Mouse (Mus musculus) 3T3-L1 (cell line): ENCODE data around the gene Grap.
A peak's percentile ranks its signal among the peaks of the same experiment; 100 is the strongest.
"Not testable (repeated sequence)": the region's sequence is repeated elsewhere in the genome, so short reads cannot be mapped to it uniquely, and the experiment has no call there.

Experiments used
- DNase-seq: peaks from one replicate; pipeline ENCODE4 v3.0.0-alpha.2; 2015; ENCODE audit warnings: low read depth, low spot score

Gene Grap

DNA sequence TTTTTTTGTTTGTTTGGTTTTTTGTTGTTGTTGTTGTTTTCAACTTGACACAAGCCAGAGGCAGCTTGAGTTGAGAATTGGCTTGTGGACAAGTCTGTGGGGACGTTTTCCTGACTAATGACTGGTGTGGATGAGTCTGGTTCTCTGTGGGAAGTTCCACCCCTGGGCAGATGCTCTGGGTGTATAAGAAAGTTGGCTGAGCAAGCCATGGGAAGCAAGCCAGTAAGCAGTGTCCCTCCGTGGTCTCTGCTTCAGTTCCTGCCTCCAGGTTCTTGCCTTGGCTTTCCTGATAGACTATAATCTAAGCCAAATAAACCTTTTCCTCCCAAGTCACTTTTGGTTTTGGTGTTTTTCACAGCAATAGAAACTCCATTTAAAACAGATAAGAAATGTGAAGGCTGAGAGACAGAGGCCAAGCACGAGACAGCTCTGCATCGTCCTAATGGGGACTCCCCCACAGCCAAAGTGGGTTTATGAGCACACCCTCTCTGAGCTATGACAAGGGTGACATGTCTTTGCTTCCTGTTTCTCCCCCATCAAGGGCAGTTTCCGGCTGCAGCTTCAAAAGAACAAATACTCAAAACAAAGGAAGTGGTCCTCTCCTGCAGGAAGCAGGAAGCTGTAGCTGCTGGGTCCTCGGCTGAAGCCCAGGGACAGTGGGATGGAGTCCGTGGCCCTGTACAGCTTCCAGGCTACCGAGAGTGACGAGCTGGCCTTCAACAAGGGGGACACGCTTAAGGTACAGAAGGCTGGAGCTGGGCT, at the start of gene Grap:
Gene Grap (plus strand): TSS at position 580 of the 762 bp plus-strand sequence.
- peak; percentile 27 for DNase-seq

DNA sequence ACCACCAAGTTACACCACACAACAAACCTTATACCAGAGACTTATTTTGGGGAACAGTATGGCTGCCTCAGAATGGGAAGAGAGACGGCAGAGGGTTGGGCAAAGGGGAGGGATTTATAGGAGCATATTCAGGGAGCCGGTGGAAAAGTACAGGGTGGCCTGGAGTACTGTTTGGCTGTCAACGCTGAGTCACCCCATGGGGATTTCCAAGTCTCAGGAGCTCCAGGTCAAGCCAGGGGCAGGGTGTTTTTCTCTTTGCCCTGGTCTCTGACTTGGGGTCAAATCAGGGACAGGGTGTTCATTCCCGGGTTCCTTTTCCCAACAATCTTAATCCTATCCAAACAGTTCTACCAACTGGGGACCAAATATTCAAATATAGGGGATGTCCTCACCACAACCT, 45.0 kb upstream of the Grap start:
- DNase-seq = peak; percentile 93

DNA sequence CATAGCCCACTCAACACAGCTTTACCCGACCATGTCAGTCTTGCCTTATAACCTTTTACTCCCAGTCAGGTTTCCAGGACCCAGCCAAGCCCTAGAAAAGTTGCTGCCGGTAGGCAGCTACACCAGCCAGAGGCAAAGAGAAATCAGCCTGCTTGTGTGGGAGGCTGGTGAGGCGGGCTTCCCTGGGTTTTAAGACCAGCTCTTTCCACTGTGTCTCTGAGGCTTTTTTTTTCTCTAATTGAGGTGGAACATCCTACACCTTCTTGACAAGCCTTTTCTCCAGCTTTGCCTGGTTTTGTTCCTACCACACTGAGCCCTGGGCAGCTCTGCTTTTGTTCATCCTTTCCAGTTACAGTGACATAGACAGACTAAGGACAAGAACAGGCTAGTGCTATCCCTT, 41.9 kb upstream of the Grap start:
- no peak for DNase-seq

DNA sequence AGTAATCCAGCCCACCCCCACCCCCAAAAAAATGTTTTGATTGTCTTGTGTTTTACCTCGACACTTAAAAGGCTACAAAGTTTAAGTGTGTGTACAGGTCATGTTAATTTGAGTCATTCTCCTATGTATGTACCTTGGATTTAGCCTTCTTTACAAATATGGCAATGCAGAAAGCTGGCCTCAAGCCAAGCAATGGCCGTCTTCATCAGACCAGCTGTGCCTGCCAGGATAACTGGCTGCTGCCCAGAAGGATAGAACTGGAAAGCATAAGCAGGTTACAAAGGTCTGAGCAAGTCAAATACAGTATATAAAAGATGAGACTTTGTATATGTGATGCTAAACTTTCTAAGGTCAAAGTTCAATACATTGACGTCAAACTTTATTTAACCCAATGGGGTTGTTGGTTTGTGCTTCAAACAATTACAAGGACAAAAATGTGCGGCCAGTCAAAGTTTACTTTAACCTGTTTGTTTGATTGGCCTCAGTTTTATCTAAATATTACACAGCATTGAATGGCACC, 40.9 kb upstream of the Grap start:
- DNase-seq = no peak

DNA sequence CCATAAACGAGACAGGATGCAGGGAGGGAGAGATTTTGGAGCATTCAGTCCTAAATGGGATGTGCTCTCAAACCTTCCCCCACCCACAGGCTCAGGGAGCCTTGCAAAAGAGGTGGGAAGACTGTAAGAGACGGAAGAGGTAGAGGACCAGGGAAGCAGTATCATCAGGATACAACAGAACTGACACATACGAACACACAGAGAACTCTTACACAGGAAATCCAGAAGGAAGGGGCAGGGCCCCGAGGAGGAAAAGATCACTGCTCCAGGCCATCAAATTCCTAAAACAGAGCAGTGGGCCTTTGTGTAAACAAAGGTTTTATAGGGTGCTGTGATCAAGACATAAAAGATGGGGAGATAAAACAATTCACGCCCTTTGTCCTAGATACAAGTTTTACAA, 38.7 kb upstream of the Grap start:
- DNase-seq = no peak

DNA sequence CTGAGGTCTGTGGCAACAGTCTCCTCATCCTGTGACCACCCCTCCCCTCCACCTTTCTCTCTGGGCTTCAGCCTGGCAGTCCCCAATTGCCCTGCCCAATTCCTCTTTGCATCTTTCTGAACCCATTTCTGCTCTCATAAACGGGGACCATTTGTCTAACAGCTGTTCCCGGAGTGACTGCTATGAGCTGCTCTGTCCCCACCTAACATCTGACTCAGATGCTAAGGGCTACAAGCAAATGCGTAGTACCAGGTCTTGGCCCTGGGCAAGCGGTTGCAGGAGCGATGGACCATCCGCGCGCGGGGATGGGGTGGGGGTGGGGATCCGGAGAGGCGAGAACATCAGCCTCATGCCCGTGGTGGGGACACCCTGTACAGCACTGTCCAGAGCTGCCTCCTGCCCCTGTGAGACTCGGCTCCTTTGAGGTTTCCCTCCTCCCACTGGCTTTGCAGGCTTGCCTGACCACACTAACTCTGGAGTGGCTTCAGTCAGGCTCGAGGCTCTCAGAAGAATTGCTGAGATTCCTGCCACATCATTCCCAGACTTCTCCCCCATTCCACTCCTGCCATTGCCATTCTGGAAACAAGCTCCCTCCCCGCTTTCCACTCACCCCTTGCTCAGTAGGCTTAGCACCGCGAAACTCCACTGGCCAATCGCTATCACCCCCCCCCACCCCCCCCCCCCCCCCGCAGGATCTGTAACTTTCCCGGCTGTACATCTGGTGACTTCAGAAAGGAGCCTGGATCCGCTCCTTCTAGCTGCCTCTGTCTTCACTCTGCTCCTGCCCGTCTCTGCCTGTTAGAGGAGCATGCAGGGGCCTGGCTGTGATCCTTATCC, 37.2 kb upstream of the Grap start:
- peak; percentile 69 for DNase-seq

DNA sequence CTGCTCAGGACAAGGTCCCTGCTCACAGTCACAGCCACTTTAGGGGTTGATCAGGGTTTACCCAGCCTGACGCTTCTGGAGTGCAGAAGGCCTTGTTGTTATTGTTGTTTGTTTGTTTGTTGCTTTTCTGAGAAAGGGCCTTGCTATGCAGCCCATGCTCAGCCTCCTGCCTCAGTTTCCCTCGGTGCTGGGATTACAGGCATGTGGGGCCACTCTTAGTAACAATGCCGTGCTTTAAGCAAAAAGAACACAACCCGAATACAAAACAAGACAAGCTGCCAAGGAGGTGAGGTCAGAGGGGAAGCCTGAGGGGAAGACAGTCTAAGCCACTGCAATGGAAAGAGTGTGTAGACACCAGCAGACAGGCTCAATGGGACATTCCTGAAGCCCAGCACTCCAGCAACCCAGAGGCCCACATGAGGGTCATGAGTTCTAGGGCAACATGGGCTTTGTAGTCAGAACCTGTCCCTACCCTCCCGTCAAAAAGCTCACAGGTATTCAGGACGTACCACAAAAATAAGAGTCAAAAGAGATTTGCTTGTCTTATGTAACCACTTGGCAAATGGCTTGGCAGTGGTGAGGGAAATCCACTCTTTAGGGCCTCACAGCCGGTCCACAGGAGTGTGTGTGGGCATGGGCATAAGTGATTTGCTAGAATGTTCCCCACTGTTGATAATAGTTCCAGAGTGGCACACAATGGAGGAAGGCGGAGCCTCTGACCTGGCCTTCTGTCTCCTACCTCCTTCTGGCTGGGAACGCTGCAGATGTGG, 36.4 kb upstream of the Grap start:
- DNase-seq = peak; percentile 65

DNA sequence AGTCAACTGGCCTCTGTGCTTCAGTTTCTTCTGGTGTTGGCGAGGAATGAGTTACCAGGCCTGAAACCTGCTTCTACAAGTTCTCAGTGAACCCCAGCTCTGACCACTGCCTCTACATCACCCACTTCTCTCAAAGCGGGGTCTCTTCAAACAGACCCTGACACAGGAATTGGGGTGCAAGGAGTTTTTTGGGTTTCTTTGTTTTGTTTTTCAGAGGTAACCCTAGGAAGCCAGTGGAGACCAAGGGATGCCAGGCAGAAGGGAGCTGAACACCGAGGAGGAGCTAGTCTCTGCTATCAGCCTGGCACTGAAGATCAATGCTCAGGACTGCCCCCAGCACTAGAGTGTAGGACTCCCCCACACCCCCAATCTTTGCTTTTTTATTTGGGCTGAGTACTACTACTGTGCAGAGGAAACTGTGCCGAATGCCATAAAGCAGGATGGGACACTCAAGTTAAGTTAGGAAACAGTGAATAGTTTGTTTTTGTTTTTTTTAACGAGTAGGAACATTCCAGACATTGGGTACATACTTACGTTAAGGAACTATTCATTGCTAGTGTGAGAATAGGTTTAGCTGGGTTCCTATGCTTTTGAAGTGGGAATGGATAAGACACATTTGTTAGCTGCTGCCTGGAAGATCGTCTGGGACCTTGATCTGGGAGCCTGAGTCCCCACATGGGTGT, 35.6 kb upstream of the Grap start:
- DNase-seq = no peak

DNA sequence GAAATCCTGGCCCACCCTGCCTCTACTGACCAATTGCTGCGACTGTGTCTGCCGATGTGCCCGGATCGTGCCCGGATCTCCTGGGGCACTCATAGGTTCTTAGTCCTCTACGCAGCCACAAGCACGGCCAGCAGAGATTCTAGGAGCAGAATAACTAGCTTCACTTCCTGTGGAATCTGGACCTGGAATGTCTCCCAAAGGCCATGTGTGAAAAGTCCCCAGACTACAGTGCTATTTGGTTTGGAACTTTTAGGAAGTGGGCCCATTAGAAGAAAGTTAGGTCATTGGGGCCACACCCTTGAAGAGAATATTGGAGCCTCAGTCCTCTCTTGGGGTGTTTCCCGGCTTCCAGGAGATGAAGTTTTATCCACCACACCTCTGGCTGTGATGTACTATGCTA, 34.9 kb upstream of the Grap start:
- DNase-seq = peak; percentile 28

DNA sequence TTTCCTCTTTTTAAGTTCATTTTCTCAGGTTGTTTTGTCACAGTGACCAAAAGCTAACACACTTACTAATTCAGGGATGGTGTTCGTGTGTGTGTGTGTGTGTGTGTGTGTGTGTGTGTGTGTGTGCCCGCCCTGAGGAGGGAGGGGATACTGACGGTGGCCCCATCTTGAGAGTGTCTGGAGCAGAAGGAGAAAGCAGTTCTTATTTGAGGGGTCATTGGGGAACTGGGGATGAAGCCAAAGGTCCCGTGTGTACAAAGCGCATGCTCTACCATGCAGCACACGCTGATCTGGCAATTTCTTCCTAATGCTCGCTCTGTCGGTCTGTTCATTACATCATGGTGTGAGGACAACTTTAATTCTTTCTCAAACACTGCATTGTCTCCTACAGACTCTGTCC, 34.5 kb upstream of the Grap start:
- no peak for DNase-seq

DNA sequence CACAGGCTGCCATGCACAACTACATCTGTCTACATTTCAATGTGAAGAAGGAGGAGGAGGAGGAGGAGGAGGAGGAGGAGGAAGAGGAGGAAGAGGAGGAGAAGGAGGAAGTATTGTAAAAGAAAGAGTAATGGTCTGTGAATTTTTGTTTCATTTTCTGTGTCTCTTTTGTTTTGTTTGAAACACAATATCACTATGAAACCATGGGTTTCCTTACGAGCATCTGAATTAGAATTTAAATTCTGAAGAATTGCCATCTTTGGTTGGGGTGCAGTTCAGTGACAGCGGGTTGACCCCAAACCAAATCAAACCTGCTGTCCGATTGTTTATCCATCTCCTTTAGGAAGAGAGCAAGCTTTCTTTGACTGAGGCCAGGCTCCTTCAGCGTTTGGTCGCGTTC, 33.7 kb upstream of the Grap start:
- no peak for DNase-seq

DNA sequence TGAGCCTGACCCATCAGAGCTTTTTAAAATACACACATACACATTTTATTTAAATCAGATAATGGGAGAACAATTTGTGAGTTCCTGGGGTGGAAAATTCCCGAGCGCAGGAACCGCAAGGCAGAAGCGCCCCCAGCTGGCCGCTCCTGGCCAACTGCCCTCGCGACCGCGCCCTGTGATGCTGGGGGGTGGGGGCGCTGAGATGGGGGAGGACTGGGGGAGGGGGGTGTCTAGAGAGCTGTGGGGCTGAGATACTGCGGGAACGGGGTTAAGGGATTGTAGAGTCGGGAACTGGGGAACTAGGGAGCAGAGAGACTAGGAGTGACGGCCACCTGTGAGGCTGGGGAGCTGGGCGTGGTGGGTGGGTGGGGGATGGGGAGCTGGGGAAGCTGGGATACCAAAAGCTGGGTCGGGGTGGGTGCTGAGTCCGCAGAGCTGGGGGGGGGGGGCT, 33.2 kb upstream of the Grap start:
- DNase-seq = peak; percentile 73

DNA sequence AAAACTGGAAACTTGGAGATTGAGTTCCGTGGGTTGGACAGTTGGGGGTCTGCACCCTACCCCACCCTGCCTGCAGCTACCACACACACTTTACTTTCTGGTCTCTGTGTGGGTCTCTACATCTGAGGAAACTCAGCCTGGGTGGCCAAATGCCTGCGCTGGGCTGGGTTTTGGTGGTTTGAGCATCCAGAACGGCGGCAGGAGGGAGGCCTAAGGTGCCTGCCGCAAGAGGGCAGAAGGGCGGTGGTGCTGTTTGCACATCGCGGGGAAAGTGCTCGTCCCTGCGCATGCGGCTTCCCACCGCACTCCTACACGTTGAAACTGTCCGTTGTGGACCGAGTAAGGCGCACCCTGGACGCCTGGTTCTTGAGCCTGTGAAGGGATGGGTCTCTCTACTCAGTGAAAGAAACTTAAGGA, 32.8 kb upstream of the Grap start:
- peak; percentile 48 for DNase-seq

DNA sequence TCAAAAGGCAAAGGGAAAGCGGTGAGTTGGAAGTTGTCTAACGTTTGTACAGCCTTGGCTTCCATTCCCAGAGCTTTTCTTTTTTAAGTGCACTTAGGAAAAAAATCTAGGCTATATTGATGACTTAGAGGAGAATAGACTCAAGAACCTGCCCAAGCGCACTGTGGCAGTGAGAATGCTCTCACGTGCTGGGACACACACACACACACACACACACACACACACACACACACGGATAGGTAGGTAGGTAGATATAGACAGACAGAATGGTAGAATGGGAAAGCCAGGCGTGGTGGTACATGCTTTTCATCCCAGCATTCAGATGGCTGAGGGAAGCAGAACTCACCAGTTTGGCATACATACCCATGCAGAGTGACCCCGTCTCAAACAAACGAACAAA, 32.3 kb upstream of the Grap start:
- no peak for DNase-seq

DNA sequence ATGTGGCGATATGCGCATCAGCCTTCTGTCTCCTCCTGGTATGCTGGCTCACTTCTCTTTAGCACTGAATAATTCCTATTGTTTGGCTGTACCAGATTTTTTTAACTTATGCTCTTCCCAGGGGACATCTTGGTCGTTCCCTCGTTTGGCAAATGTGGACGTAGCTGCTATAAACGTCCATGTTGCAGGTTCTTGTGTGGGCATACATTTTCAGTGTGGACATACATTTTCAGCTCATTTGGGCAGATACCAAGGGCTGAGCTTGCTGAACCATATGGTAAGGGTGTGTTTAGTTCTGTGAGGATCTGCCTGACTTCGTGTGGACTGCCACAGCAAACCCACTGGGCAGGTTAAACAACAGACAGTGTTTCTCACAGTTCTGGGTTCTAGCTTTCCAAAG, 27.9 kb upstream of the Grap start:
- DNase-seq = no peak

DNA sequence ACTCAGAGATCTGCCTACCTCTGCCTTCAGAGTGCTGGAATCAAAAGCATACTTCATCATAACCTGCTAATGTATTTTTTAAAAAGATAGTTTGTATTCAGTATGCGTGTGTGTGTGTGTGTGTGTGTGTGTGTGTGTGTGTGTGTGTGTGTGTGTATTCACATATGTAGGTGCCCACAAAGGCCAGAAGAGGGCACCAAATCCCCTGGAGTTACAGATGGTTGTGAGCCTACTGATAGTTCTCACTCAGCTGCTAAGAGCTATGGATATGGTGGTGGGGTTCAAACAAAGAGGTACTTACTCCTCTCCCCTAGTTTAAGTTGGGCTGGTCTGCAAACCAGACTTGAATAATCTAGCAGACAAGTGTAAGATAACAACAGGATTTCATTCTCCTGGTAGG, 26.6 kb upstream of the Grap start:
- DNase-seq = no peak

DNA sequence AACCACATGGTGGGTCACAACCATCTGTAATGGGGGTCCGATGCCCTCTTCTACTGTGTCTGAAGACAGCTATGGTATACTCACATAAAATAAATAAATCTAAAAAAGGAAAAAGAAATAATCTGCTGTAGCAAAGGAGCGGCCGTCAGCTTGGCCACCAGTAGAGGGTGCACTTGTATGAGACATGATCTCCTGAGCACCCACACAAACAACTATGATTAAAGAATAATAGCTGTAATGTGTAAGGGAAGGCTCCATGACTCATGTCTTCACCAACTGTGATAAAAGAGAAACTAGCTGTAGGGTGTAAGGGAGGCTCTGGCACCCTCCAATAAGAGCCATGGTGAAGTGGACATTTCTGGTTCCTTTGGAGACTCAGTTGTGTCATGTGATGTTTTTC, 23.4 kb upstream of the Grap start:
- DNase-seq = peak; percentile 79

DNA sequence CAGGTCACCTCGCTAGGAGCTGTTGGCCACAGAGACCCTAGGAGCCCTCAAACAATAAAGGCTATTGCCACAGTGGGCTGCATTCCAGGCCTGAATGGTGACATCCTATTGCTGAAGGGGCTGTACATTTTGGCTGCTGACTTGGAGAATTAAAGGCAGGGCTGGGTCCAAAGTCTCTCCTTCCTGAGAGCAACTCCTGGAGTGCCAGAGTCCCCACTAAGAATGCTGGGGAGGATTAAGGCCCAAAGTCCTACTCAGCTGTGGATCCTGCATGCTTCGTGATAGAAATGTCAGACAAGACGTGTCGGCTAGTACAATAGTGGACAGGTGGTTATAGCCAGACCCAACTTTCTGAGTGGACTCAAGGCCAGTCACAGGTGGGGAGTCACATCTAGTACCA, 16.8 kb upstream of the Grap start:
- DNase-seq = not testable (repeated sequence)

DNA sequence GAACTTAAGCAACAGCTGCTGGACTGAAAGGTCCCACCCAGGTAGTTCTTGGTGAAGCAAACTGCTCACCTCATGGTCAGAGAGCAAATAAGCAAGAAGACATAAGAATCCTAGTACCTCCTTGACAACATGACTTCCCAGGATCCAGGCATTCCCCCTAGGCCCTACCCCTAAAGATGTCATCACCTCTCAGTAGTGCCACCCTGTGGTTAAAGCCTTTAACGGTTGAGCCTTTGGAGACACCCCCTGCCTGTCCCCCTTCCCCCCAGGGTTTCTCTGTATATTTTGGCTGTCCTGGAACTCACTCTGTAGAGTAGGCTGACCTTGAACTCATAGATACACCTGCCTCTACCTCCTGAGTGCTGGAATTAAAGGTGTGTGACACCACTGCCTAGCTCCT, 15.7 kb upstream of the Grap start:
- DNase-seq = no peak

DNA sequence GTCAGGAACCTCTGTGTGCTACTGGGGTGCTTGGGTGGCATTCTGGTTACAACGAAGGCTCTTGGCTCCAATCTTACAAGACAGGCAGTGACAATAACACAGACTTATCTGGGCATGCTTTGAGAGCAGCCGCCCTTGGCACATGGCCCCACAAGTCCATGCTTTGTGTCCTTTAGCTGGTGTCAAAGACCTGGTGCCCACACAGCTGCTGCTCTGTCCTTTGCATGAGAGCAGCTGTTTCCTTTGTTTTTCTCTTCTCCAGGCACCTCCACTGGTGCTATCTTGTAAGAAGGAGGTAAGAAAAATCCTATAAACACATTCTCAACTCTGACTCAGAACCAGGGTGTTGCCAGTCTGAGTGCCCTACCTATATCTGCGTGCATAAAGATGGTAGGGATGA, 15.2 kb upstream of the Grap start:
- DNase-seq = no peak

DNA sequence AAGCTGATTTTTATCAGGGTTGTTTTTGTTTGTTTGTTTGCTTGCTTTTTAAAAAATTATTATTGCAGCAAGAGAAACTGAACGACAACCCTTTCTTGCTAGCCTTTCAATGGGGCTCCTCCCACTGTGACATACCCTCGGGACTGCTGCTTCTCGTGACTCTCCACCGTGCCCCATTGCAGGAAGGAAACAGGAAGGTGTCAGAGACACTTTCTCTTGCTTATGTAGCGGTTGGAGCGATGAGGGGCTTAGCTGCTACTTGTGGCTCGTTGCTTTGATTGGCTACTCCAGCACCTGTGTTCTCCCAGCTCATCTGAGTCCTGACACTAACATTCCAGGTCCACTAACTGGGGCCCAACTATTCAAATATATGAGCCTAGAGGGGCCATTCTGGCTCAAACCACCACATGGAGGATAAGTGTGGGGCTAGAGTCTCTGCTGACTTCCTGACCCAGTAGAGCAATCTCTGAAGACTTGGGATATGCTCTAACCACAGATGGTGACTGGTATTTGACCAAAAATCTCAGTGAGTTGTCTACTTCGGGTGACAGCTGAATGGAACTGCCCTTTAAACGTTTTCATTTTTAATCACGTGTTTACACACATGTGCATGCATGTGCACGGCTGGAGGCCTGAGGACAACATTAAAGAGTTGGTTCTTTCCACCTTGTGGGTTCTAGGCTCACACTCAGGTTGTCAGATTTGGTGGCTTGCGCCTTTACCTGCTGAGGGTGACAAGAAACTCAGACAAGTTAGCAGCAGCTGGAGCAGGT, 14.1 kb upstream of the Grap start:
- DNase-seq = no peak
